Mouse (Mus musculus): ENCODE measurements around the gene Fam92b. TPM values are rescaled to one million over a fixed set of nuclear protein-coding genes. Genes with fewer than 3 reads are reported as not detected.

Fam92b gene
- polyA plus RNA-seq (2012): not detected in 2 replicates

DNA sequence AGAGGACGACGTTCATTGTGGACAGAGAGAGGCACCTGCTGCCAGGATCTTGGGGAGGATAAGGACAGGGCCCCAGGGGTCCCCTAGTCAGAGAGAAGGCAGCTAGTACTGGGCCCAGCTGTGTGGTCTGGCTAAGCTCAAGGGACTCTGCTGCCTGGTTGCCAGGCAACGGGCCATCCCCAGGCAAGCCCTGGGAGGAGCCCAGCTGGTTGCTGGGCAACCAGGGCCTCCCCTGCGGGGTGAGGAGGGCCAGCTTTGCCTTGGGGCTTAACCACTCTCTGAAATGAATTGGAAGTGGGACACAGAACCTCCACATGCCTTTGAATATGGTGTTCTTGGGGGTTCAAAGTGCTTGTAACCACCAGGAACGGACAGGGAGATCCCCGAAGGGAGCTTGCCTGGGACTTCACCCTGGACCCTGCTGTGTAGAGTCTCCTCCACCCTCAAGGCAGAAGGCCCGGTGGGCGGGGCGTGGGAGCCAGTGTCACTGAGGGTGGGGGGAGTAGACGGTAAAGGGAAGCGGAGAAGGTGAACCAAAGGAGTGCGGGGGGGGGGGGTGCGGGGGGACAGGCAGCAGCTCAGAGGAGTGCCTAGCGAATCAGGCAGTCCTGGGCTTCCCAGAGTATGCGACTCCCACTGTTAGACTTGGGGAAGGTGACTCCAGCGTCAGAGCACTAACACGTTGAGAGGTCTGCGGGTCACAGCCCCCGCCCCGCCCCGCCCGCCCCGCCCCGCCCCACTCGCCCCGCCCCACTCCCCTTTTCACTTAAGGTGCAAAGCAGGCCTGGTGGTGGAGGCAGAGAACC, at the start of gene Fam92b:
Gene Fam92b, minus strand, starts transcription at position 149 of the 806 bp plus-strand sequence.

Other genes with a start within 250 kb of the Fam92b start
- 1.3 and 3.6 TPM in 2 replicates for gene Crispld2, start 185.0 kb downstream of the Fam92b start, polyA plus RNA-seq (2012)
- gene Zdhhc7, start 76.0 kb downstream of the Fam92b start, polyA plus RNA-seq (2012): 24.7 and 28.0 TPM in 2 replicates
- gene 6430548M08Rik, start 63.3 kb downstream of the Fam92b start, polyA plus RNA-seq (2012): 1.9 and 3.0 TPM in 2 replicates
- 322 and 479 TPM in 2 replicates for gene Gse1, start 51.0 kb upstream of the Fam92b start, polyA plus RNA-seq (2012)

All from megakaryocyte-erythroid progenitor cell, adult 5 weeks (primary cell).